Mouse (Mus musculus) cortical plate, adult 2 months (tissue): Measurements from ENCODE around the gene Neb.

Experiments
- CTCF ChIP-seq: fragments of 200-500 bp; IDR thresholded peaks from 2 replicates; pipeline ENCODE4 v1.5.1; 2011; ENCODE audit warnings: mild to moderate bottlenecking, control low read depth, low read length; ENCODE audit not compliant: insufficient read depth; ENCODE audit errors: extremely low read depth
- POLR2A ChIP-seq: fragments of 200-500 bp; IDR thresholded peaks from 2 replicates; pipeline ENCODE4 v1.6.1; 2011; ENCODE audit warnings: mild to moderate bottlenecking, low read length, control low read depth; ENCODE audit not compliant: insufficient read depth; ENCODE audit errors: extremely low read depth

DNA sequence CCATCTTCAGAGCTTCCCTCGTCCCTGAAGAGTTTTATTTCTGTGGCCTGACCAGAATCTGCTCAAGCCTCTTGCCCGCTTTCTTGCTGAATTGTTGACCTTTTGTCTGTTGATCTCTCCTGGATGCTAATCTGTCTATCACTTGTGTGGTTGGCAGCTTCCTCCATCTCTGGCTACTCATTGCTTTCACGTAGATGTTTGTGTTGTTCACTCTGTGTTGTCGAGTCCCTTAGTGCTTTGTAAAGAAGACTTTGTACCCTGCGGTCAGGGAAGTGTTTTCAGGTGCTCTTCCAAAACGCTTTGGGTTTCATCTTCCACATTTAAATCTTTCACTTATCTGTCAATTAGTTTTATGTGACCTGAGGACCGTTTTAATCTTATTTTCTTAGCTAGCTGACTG lies 37.3 kb downstream of the Neb start:
- TF ChIP-seq POLR2A, result no peak
- no peak for TF ChIP-seq CTCF
